Comparison of ENCODE assay signal across 17 mouse cellular contexts in the genomic region with DNA sequence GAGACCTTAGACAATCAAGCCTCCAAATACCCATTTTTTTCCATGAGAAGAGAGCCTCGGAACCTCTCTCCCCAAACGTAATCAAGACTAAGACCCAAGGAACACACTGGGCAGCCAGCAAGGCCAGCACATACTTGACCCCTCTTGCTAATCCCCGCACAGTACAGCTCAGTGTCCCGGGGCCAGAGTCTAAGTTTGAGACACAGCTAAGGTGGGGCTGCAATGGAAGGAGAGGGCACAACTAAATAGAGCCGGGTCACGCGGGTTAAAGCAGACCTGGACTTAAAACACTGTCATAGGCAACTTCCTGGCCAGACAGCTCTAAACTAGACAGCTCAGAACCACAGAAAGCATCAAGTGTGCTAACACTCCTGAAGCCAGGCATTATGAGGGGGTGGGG.
"Had no signal": no experiment of that assay in that cellular context is flagged by ENCODE, and none has a peak within 500 bp of the region (broad histone marks: within the 10 kb centered on the region; RNA-seq: fewer than 3 reads in every experiment).

No protein-coding gene starts in this region.

- H3K27me3 ChIP-seq: neural tube, embryonic 12.5 days; neural tube, embryonic 13.5 days; neural tube, embryonic 15.5 days; stomach, embryonic 15.5 days had no signal

- DNase-seq: retina, postnatal 1 day; right cerebral cortex, adult 18-20 months; right cerebral cortex, postnatal 14 days; right cerebral cortex, postnatal 25 days; right cerebral cortex, postnatal 4 days; spleen, adult 18-20 months; thymus, adult 18-20 months; thymus, adult 2 months; thymus, postnatal 14 days; thymus, postnatal 25 days; thymus, postnatal 36 days; thymus, postnatal 4 days had no signal

- H3K27ac ChIP-seq: neural tube, embryonic 12.5 days; neural tube, embryonic 13.5 days; neural tube, embryonic 15.5 days; stomach, embryonic 15.5 days; stomach, postnatal 0 days had no signal

- H3K4me3 ChIP-seq: neural tube, embryonic 12.5 days; neural tube, embryonic 13.5 days; neural tube, embryonic 15.5 days; stomach, embryonic 15.5 days had no signal

- H3K9ac ChIP-seq: neural tube, embryonic 12.5 days; neural tube, embryonic 13.5 days; neural tube, embryonic 15.5 days; stomach, embryonic 15.5 days had no signal

- H3K4me2 ChIP-seq: neural tube, embryonic 12.5 days; neural tube, embryonic 13.5 days; neural tube, embryonic 15.5 days; stomach, embryonic 15.5 days had no signal

- H3K4me1 ChIP-seq: stomach, embryonic 15.5 days had no signal

- H3K9me3 ChIP-seq: neural tube, embryonic 12.5 days; neural tube, embryonic 13.5 days; neural tube, embryonic 15.5 days; stomach, embryonic 15.5 days had no signal
